Mouse (Mus musculus): Measurements from ENCODE around the gene Smarcd2.

GRCm38 (mm10) chr11:106313533-106313932, 40.8 kb upstream of the Smarcd2 start:
- TF ChIP-seq POLR2A (IDR thresholded peaks at IDR 0.05; ENCODE audit: borderline replicate concordance, control insufficient read depth, low read depth, low read length), result 0 out of 2 replicates have a peak, but pooled peaks have one; percentile 19
- no peak for TF ChIP-seq CTCF (IDR thresholded peaks at IDR 0.05; ENCODE audit: control insufficient read depth, insufficient read depth, low read length)

Measured in bone marrow, adult 2 months (tissue).